Mouse (Mus musculus) hindbrain, embryonic 11.5 days (tissue): ENCODE results near the gene Pde1b. TPM values are rescaled to one million over a fixed set of nuclear protein-coding genes. Genes with fewer than 3 reads are reported as not detected.

Experiments used
- ATAC-seq: fragments of 200-750 bp; cut with Nextera tagmentation; 2 replicates; pipeline ENCODE4 v1.8.0; 2017; ENCODE audit warnings: mild to moderate bottlenecking, moderate TSS enrichment, moderate library complexity; ENCODE audit not compliant: low FRiP score
- DNase-seq: peaks from one replicate; pipeline ENCODE4 v3.0.0-alpha.2; 2015; ENCODE audit warnings: low spot score
- H3K27ac ChIP-seq: fragments of 300-500 bp; sonication (generic); 2 replicates; pipeline ENCODE4 v1.5.1; 2014; ENCODE audit warnings: mild to moderate bottlenecking, low read depth, low read length
- H3K27me3 ChIP-seq: fragments of 300-500 bp; sonication (generic); 2 replicates; pipeline ENCODE4 v1.6.1; 2014; ENCODE audit warnings: mild to moderate bottlenecking, low read length, moderate library complexity, mixed read lengths; ENCODE audit not compliant: control insufficient read depth, insufficient read depth
- H3K36me3 ChIP-seq: fragments of 300-500 bp; sonication (generic); 2 replicates; pipeline ENCODE4 v1.6.1; 2014; ENCODE audit warnings: mild to moderate bottlenecking, low read length, moderate library complexity, mixed read lengths; ENCODE audit not compliant: control insufficient read depth, insufficient read depth
- H3K4me1 ChIP-seq: fragments of 300-500 bp; sonication (generic); replicated peaks from 2 replicates; pipeline ENCODE4 v1.6.1; 2014; ENCODE audit warnings: low read length, mixed read lengths; ENCODE audit not compliant: control insufficient read depth, insufficient read depth
- H3K4me2 ChIP-seq: fragments of 300-500 bp; sonication (generic); replicated peaks from 2 replicates; pipeline ENCODE4 v1.6.1; 2014; ENCODE audit warnings: mild to moderate bottlenecking, low read depth, low read length
- H3K4me3 ChIP-seq: fragments of 300-500 bp; sonication (generic); 2 replicates; pipeline ENCODE4 v1.5.1; 2014; ENCODE audit warnings: low read depth, low read length
- H3K9ac ChIP-seq: fragments of 300-500 bp; sonication (generic); 2 replicates; pipeline ENCODE4 v1.6.1; 2014; ENCODE audit warnings: low read depth, low read length
- H3K9me3 ChIP-seq: fragments of 300-500 bp; sonication (generic); 2 replicates; pipeline ENCODE4 v1.6.1; 2016; ENCODE audit warnings: low read length; ENCODE audit not compliant: control insufficient read depth
- WGBS: fragments of 180-500 bp; shearing (Covaris S2); extraction: QIAGEN DNeasy Blood & Tissue Kit; methylation state at CpG from one replicate; pipeline ENCODE4 v1.1.7; 2014; 5-methylcytosine and 5-hydroxymethylcytosine counted together
- polyA plus RNA-seq: library from polyadenylated mRNA; unstranded; fragments of >200 nt; fragmentation: Nextera tagmentation; extraction: Ambion mirVana; gene quantifications from 2 replicates; pipeline ENCODE4 v1.2.1, GENCODE M21; 2014

The Pde1b gene
- polyA plus RNA-seq, 1 experiment from 2014 or later = 38.1 TPM

GRCm38 (mm10) chr15:103500723-103501122, 2.1 kb upstream of the Pde1b start:
- WGBS = 64% methylated on average over 1 of the region's 1 CpGs
- no peaks in the 10 kb centered on the region; the same call in 1 of the 2 replicates for H3K27me3 ChIP-seq

GRCm38 (mm10) chr15:103501186-103501585, 1.6 kb upstream of the Pde1b start:
- Histone ChIP-seq H3K9me3 (no peaks in the 10 kb centered on the region), H3K4me1 (no peaks in the 10 kb centered on the region; the same call in 1 of the 2 replicates), H3K27me3 (no peaks in the 10 kb centered on the region; the same call in 1 of the 2 replicates), H3K9ac (no peak overlapping the region), H3K36me3 (no peaks in the 10 kb centered on the region), H3K27ac (no peak overlapping the region), H3K4me3 (no peak overlapping the region), H3K4me2 (no peak overlapping the region)
- ATAC-seq (no peak), DNase-seq (no peak)
- 75% methylated on average over 2 of the region's 2 CpGs for WGBS

More at GRCm38 (mm10) chr15:103500723-103501122, 2.1 kb upstream of the Pde1b start:
- Histone ChIP-seq H3K4me2 (no peak overlapping the region), H3K36me3 (no peaks in the 10 kb centered on the region), H3K9me3 (no peaks in the 10 kb centered on the region), H3K27ac (no peak overlapping the region), H3K4me3 (no peak overlapping the region), H3K9ac (no peak overlapping the region), H3K4me1 (no peaks in the 10 kb centered on the region; the same call in 1 of the 2 replicates)
- DNase-seq = no peak
- ATAC-seq = no peak

DNA sequence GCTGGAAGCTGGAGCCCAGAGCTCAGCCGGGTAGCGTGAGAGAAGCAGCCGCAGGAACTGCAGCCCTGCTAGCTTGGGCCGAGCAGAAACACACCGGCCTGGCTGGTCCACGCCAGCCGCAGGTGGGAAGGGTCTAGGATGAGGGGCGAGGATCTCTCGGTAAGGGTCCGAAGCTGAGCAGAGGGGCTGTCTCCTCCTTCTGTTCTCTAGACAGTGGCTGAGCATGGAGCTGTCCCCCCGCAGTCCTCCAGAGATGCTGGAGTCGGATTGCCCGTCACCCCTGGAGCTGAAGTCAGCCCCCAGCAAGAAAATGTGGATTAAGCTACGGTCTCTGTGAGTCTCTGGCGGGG, 392 bp downstream of the Pde1b start:
- ATAC-seq = peak; percentile 77
- H3K27me3 ChIP-seq = no peaks in the 10 kb centered on the region; the same call in 1 of the 2 replicates
- no peaks in the 10 kb centered on the region; the same call in 1 of the 2 replicates for H3K4me1 ChIP-seq
- H3K9me3 ChIP-seq = no peaks in the 10 kb centered on the region
- H3K36me3 ChIP-seq = no peaks in the 10 kb centered on the region
- peak overlapping the region; percentile 80 for H3K9ac ChIP-seq
- H3K4me3 ChIP-seq = peak overlapping the region; percentile 56
- WGBS = 2% methylated on average over 11 of the region's 15 CpGs
- peak overlapping the region; percentile 31 for H3K27ac ChIP-seq
- DNase-seq = no peak
- H3K4me2 ChIP-seq = peak overlapping the region; percentile 89

DNA sequence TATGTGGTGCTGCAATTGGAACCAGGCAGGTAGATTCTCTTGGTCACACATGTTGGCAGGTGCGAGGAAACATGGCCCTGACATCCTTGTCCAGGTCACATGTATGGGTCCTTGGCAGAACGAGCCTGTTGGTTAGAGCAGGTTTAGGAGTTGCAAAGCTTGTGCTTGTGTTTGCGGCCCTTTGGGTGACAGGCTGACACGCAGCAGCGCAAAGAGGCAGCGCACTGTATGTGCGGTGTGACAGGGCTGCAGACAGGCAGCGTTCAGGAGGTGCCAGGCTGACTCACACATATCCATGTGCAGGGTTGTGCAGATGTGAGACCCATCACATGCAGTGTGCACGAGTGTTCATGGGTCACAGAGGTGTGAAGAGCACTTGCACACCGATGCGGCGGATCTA, 826 bp downstream of the Pde1b start:
- H3K27me3 ChIP-seq = no peaks in the 10 kb centered on the region; the same call in 1 of the 2 replicates
- H3K4me3 ChIP-seq = peak overlapping the region; percentile 56
- H3K27ac ChIP-seq = peak overlapping the region; percentile 31; the same call in 1 of the 2 replicates
- peak; percentile 40 for ATAC-seq
- H3K4me1 ChIP-seq = no peaks in the 10 kb centered on the region; the same call in 1 of the 2 replicates
- no peaks in the 10 kb centered on the region for H3K36me3 ChIP-seq
- H3K9me3 ChIP-seq = no peaks in the 10 kb centered on the region
- peak overlapping the region; percentile 80 for H3K9ac ChIP-seq
- DNase-seq = peak; percentile 35
- H3K4me2 ChIP-seq = peak overlapping the region; percentile 89
- WGBS = 44% methylated on average over 12 of the region's 12 CpGs

GRCm38 (mm10) chr15:103509317-103509716, 6.5 kb downstream of the Pde1b start:
- Histone ChIP-seq H3K4me3 (no peak overlapping the region), H3K4me2 (no peak overlapping the region), H3K4me1 (0 out of 2 replicates have a peak, but pooled peaks cover 2% of the 10 kb centered on the region), H3K27me3 (no peaks in the 10 kb centered on the region), H3K9me3 (no peaks in the 10 kb centered on the region), H3K9ac (no peak overlapping the region), H3K27ac (no peak overlapping the region), H3K36me3 (no peaks in the 10 kb centered on the region)
- no peak for ATAC-seq
- DNase-seq = no peak
- WGBS = 58% methylated on average over 3 of the region's 3 CpGs

DNA sequence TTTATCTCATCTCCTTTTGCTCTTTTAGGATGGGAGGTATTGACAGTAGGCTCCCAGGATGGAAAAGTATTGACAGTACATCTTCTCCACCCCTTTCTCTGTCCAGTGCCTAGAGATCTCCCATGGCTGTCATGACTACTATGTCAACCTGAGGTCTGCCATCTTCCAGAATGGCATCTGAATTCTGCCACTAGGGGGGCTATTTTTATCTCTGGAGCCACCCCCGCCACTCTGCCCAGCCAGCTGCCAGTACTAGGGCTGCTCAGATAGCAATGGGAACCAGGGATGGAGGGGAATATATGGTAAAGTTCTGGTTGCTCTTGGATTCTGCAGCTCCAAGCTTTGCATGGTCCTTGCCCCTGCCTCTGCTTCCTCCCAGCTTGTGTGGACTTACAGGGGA, 8.8 kb downstream of the Pde1b start:
- Histone ChIP-seq H3K9ac (no peak overlapping the region), H3K27ac (no peak overlapping the region), H3K4me3 (no peak overlapping the region), H3K36me3 (no peaks in the 10 kb centered on the region), H3K27me3 (no peaks in the 10 kb centered on the region), H3K4me2 (no peak overlapping the region), H3K9me3 (no peaks in the 10 kb centered on the region), H3K4me1 (peaks cover 8% of the 10 kb centered on the region)
- DNase-seq (no peak), ATAC-seq (no peak)
- WGBS = 76% methylated on average over 1 of the region's 1 CpGs

- H3K4me3 ChIP-seq = no peak overlapping the region
- 10% methylated on average over 7 of the region's 7 CpGs for whole genome bisulfite sequencing
- H3K4me2 ChIP-seq = peak overlapping the region; percentile 39
- H3K9ac ChIP-seq = 0 out of 2 replicates have a peak overlapping the region, but pooled peaks have one; percentile 3
- H3K27me3 ChIP-seq = no peaks in the 10 kb centered on the region
- H3K4me1 ChIP-seq = peaks cover 13% of the 10 kb centered on the region
- ATAC-seq (peak; percentile 39), DNase-seq (no peak)
- no peaks in the 10 kb centered on the region for H3K9me3 ChIP-seq
- H3K36me3 ChIP-seq = no peaks in the 10 kb centered on the region
- no peak overlapping the region; the same call in 1 of the 2 replicates for H3K27ac ChIP-seq
These were observed 10.8 kb downstream of the Pde1b start for GRCm38 (mm10) chr15:103513621-103514031.

- 4% methylated on average over 10 of the region's 10 CpGs for WGBS
- Histone ChIP-seq H3K4me3 (peak overlapping the region; percentile 24; the same call in 1 of the 2 replicates), H3K27me3 (no peaks in the 10 kb centered on the region), H3K27ac (peak overlapping the region; percentile 18; the same call in 1 of the 2 replicates), H3K4me2 (peak overlapping the region; percentile 39), H3K9ac (peak overlapping the region; percentile 44; the same call in 1 of the 2 replicates), H3K36me3 (no peaks in the 10 kb centered on the region), H3K9me3 (no peaks in the 10 kb centered on the region), H3K4me1 (peaks cover 15% of the 10 kb centered on the region)
- DNase-seq = peak; percentile 91
- ATAC-seq = peak; percentile 89
These were observed 11.3 kb downstream of the Pde1b start for GRCm38 (mm10) chr15:103514119-103514518.

- peak overlapping the region; percentile 7; the same call in 1 of the 2 replicates for H3K9ac ChIP-seq
- 44% methylated on average over 3 of the region's 3 CpGs for WGBS
These were observed 12.1 kb downstream of the Pde1b start for GRCm38 (mm10) chr15:103514914-103515313.

More at GRCm38 (mm10) chr15:103514914-103515313, 12.1 kb downstream of the Pde1b start:
- ATAC-seq (no peak), DNase-seq (no peak)
- Histone ChIP-seq H3K4me1 (peaks cover 20% of the 10 kb centered on the region), H3K36me3 (no peaks in the 10 kb centered on the region), H3K9me3 (no peaks in the 10 kb centered on the region), H3K27ac (peak overlapping the region; percentile 6; the same call in 1 of the 2 replicates), H3K4me3 (no peak overlapping the region), H3K27me3 (no peaks in the 10 kb centered on the region), H3K4me2 (peak overlapping the region; percentile 34)
